Mouse (Mus musculus): ENCODE data around the gene Atp6v0d1.
A peak's percentile ranks its signal among the peaks of the same experiment; 100 is the strongest.

The Atp6v0d1 gene

DNA sequence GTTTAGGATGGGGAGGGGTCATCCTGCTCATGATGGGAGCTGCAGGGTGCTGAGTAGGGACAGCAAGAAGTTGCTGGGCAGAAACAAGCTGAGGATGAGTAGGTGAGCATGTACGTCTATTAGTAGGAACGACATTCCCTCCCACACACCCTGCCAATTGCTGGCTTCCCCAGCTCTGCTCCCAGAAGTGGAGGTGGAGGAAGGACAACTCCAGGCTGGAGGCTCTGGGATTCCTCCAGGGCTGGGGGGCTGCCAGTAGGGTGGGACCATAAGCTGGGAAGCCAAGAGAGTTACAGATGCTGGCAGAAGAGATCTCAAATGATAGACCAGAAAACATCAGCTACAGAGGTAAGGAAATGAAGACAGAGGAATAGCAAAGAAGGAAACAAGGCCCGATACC lies 29.3 kb downstream of the Atp6v0d1 start:
- peak; percentile 73 for DNase-seq

- no peak for DNase-seq
Observed at GRCm38 (mm10) chr8:105533892-105534329, 31.9 kb downstream of the Atp6v0d1 start.

DNA sequence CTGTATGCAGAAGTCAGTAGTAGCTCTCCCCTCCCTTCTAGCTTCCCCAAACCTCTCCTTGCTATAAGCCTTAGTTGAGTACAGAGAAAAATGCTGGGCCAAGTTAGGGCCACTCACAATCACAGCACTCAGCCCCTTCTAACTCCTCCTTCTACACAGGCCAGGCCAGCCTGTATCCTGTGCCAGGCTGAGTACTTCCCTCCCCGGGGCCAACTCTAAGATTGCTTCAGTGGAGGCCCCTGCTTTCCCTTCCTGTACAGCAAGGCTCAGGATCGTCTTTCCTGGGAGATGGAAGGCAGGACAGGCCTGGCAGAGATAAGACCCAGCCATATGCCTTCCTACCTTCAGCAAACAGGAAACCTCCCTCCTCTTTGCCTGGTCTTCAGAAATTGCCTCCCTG lies 32.4 kb downstream of the Atp6v0d1 start:
- no peak for DNase-seq

- no peak for DNase-seq
Observed at GRCm38 (mm10) chr8:105531774-105532173, 34.1 kb downstream of the Atp6v0d1 start.

GRCm38 (mm10) chr8:105529271-105529670 lies 36.6 kb downstream of the Atp6v0d1 start:
- no peak for DNase-seq

DNA sequence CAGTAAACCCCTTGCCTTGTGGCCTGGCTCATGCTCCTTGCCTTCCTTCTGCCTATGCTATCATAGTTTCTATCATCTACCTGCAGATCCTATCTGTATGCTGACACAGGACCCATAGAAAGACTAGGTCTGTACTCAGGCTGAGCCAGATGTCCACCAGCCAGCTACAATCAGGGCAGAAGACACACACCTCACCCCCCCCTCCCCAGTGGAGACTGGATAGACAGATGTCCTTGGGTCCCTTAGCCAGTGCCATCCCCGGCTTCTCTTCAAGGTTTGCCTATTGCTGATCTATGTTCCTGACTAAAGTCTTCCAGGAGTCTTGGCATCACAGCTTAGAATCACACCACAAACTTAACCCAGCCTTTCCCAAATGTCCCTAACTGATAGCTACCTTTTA lies 37.6 kb downstream of the Atp6v0d1 start:
- DNase-seq = no peak

DNA sequence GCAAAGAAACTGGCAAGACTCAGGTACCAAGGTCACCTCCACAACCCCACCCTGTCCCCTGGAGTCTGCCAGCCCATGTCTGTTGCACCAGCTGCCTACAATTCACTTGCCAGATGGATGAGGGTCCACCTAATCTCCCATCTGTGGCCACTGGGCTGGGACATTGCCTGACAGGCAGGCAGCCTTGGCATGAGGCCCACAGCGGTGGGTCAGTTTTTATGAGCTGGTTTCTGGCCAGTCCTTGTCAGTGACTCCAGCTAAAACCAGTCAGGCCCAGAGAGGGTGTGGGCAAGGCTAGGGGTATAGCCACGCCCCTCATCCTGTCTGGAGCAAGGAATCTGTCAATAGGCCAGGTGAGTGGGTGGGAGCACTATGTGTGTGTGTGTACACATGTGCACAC lies 38.7 kb downstream of the Atp6v0d1 start:
- no peak for DNase-seq

GRCm38 (mm10) chr8:105522890-105523289 lies 43.0 kb downstream of the Atp6v0d1 start:
- no peak for DNase-seq

DNA sequence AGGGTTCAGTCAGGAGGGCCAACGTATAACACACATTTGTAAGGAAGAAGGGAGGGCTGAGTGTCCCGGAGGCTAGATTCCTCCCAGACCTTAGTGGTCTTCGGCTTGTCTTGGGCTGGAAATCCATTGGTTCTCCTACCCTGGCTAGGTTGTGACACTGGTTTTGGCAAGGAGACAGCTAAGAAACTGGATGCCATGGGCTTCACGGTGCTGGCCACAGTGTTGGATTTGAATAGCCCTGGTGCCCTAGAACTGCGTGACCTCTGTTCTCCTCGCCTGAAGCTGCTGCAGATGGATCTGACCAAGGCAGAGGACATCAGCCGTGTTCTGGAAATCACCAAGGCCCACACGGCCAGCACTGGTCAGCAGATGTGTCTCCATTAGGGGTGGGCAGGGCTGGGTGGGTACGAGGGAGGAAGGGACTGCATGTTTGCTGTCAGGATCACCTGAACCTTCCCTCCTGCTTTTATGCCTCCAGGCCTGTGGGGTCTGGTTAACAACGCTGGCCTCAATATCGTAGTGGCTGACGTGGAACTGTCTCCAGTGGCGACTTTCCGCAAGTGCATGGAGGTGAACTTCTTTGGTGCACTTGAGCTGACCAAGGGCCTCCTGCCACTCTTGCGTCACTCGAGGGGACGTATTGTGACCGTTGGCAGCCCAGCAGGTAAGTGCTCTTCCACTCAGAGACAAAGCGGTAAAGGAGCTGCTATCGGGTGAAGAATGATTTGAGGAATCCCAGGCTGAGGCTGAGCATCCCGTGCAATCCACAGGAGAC lies 43.7 kb downstream of the Atp6v0d1 start:
- no peak for DNase-seq

DNA sequence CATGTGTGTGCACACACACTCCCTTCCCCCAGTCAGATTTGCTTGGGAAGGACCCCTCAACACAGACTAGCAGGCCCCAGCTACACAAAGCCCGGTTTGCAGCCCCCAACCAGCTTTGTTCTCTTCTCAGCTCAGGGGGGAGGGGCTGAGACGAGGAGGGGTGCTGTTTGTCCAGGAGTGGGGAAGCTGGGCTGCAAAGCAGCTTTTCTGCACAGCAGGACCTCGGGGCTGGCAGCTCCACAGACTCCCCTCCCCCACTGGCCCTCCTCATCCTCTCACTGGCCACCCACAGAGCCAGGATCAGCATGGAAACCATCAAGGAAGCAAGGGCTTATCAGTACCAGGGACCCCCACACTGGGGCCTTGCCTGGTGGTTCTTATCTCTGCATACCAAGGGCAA lies 44.8 kb downstream of the Atp6v0d1 start:
- DNase-seq = no peak

- DNase-seq = no peak
Observed at GRCm38 (mm10) chr8:105520521-105520920, 45.3 kb downstream of the Atp6v0d1 start.

GRCm38 (mm10) chr8:105519591-105519990 lies 46.3 kb downstream of the Atp6v0d1 start:
- DNase-seq = no peak

- peak; percentile 53 for DNase-seq
Observed at GRCm38 (mm10) chr8:105518436-105519313, 47.2 kb downstream of the Atp6v0d1 start, which contains the start of gene Hsd11b2. Hsd11b2 (plus strand) TSS chr8:105518755.

DNA sequence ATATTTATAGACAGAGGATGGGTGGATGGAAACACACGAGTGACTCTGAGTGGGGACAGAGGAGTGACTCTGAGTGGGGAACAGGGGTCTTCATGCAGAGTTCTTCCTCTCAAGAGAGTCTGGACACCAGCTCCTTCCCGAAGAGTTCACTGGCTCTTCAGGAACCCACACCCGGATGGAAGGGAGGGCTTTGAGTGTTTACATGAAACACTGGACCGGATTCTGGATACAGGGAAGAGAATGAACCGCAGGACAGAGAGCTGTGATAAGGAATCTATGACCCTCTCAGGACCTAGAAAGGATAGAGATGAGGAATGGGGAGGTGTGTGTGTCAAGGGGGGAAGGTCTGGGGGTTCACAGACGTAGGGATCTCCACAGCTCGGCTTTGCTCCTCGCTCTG lies 48.5 kb downstream of the Atp6v0d1 start:
- no peak for DNase-seq

GRCm38 (mm10) chr8:105516018-105516645 lies 49.7 kb downstream of the Atp6v0d1 start:
- DNase-seq = peak; percentile 69

GRCm38 (mm10) chr8:105514656-105515055 lies 51.2 kb downstream of the Atp6v0d1 start:
- no peak for DNase-seq

- DNase-seq = no peak
Observed at GRCm38 (mm10) chr8:105514194-105514593, 51.7 kb downstream of the Atp6v0d1 start.

DNA sequence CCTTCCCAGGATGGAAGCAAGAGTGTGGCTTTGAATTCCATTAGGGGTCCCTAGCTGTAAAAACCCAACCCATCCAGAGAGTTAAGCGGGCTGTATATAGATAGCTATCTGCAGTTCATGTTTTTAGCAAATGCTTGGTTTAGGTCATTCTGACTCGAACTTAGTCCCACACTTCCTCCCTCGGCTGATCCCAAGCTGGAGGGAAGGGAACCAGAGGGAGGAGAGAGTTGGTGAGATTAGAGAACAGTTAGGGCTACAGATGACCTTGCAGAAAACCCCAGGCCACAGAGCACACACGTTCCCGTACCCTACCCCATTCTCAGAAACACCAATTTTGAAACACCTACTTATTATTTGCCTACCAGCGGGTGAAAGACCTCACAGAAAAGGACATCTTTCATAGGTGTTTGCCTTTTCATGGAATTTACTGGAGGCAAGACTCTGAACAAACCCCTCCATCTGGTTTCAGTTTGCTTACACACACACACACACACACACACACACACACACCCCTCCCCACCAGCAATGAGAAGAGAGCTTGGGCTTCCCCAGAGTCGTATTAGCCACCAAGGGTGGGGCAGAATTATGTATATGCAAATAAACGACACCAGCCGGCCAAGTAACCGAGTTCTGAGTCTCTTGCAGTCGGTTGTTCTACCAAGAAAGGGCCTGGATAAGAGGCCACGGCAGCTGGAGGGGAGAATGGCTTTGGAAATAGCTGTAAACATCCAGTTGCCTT lies 55.7 kb downstream of the Atp6v0d1 start:
- no peak for DNase-seq

DNA sequence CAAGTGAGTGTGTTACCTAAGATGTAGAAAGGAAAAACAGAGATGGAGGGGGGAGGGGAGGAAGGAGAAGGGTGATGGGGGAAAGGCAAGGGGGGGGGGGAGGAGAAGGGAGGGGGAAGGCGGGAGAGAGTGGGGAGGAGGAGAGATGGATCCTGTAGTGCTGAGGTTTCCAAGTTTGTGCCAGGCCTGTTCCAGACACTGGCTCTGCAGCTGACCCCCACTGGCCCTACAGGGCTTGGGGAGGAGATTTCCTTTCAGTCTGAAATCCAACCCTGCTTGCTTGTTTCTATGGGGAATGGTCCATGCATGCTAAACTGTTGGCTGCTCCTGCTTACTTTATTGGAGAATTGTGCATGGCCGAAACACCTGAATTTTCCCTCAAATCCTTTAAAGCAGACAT lies 57.1 kb downstream of the Atp6v0d1 start:
- no peak for DNase-seq

- DNase-seq = no peak
Observed at GRCm38 (mm10) chr8:105506977-105507376, 58.9 kb downstream of the Atp6v0d1 start.

DNA sequence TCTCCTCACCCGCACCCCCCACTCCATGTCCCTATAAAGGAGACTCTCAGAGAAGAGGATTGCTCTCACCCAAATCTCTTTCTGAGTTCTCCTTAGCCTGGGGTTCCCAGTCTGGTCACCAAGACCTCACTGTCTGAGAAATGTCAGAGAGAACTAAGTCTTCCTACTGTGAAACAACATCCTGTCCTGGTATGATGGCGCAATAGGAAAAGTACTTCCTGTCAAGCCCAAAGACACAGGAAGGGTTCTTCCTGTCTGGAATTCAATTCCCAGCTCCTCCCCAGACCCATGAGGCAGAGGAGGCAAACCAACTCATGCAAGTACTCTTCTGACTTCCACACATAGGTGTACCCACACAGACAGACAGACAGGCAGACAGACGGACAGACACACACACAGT lies 61.2 kb downstream of the Atp6v0d1 start:
- DNase-seq = no peak

- no peak for DNase-seq
Observed at GRCm38 (mm10) chr8:105499787-105500186, 66.1 kb downstream of the Atp6v0d1 start.
